Mouse (Mus musculus) stomach, embryonic 14.5 days (tissue): ENCODE results near the gene Srcap. TPM values are rescaled to one million over a fixed set of nuclear protein-coding genes. Genes with fewer than 3 reads are reported as not detected.
"Not testable (repeated sequence)": the region's sequence is repeated elsewhere in the genome, so short reads cannot be mapped to it uniquely, and the experiment has no call there.

ENCODE experiments used
- ATAC-seq: fragments of 200-750 bp; cut with Nextera tagmentation; 2 replicates; pipeline ENCODE4 v1.8.0; 2017; ENCODE audit warnings: low read depth, moderate TSS enrichment; ENCODE audit not compliant: insufficient number of reproducible peaks, insufficient read depth, low FRiP score
- H3K27ac ChIP-seq: fragments of 300-500 bp; sonication (generic); 2 replicates; pipeline ENCODE4 v1.5.1; 2014; ENCODE audit warnings: mild to moderate bottlenecking, low read length, moderate library complexity, mixed read lengths
- H3K27me3 ChIP-seq: fragments of 300-500 bp; sonication (generic); 2 replicates; pipeline ENCODE4 v1.6.1; 2014; ENCODE audit warnings: low read length, control low read depth, mixed read lengths; ENCODE audit not compliant: control insufficient read depth, insufficient read depth
- H3K36me3 ChIP-seq: fragments of 300-500 bp; sonication (generic); 2 replicates; pipeline ENCODE4 v1.6.1; 2014; ENCODE audit warnings: mild to moderate bottlenecking, control low read depth, low read length, moderate library complexity, mixed read lengths; ENCODE audit not compliant: control insufficient read depth, insufficient read depth
- H3K4me1 ChIP-seq: fragments of 300-500 bp; sonication (generic); 2 replicates; pipeline ENCODE4 v1.6.1; 2014; ENCODE audit warnings: low read length, control low read depth, mixed read lengths; ENCODE audit not compliant: control insufficient read depth, insufficient read depth
- H3K4me2 ChIP-seq: fragments of 300-500 bp; sonication (generic); replicated peaks from 2 replicates; pipeline ENCODE4 v1.6.1; 2014; ENCODE audit warnings: low read depth, low read length, control low read depth
- H3K4me3 ChIP-seq: fragments of 300-500 bp; sonication (generic); 2 replicates; pipeline ENCODE4 v1.5.1; 2014; ENCODE audit warnings: low read depth, low read length, control low read depth
- H3K9ac ChIP-seq: fragments of 300-500 bp; sonication (generic); replicated peaks from 2 replicates; pipeline ENCODE4 v1.6.1; 2014; ENCODE audit warnings: low read depth, mild to moderate bottlenecking, control low read depth, low read length, moderate library complexity, mixed read lengths
- H3K9me3 ChIP-seq: fragments of 300-500 bp; sonication (generic); 2 replicates; pipeline ENCODE4 v1.6.1; 2016; ENCODE audit warnings: low read depth, low read length, control low read depth; ENCODE audit not compliant: control insufficient read depth
- WGBS: fragments of 180-500 bp; shearing (Covaris S2); extraction: QIAGEN DNeasy Blood & Tissue Kit; methylation state at CpG from one replicate; pipeline ENCODE4 v1.1.7; 2014; 5-methylcytosine and 5-hydroxymethylcytosine counted together
- polyA plus RNA-seq: library from polyadenylated mRNA; unstranded; fragments of >200 nt; fragmentation: Nextera tagmentation; extraction: Ambion mirVana; gene quantifications from 2 replicates; pipeline ENCODE4 v1.2.1, GENCODE M21; 2014

The Srcap gene
- polyA plus RNA-seq, 1 experiment from 2014 or later: 65.2 TPM

DNA sequence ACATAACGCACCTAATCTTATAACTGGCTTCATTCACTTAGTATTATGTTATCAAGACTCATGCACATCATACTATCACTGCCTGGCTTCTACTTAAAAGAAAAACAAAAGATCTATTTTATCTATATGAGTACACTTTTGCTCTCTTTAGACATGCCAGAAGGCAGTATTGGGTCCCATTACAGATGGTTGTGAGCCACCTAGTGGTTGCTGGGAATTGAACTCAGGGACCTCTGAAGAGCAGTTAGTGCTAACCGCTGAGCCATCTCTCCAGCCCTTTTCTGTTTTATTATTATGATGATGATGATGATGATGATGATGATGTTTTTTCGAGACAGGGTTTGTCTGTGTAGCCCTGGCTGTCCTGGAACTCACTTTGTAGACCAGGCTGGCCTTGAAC lies 13.4 kb upstream of the Srcap start:
- Histone ChIP-seq H3K27me3 (no peaks in the 10 kb centered on the region), H3K36me3 (no peaks in the 10 kb centered on the region), H3K9me3 (no peaks in the 10 kb centered on the region), H3K27ac (no peak overlapping the region), H3K4me1 (no peaks in the 10 kb centered on the region), H3K4me3 (no peak overlapping the region), H3K4me2 (no peak overlapping the region), H3K9ac (no peak overlapping the region)
- 48% methylated on average over 3 of the region's 3 CpGs for WGBS
- no peak for ATAC-seq

DNA sequence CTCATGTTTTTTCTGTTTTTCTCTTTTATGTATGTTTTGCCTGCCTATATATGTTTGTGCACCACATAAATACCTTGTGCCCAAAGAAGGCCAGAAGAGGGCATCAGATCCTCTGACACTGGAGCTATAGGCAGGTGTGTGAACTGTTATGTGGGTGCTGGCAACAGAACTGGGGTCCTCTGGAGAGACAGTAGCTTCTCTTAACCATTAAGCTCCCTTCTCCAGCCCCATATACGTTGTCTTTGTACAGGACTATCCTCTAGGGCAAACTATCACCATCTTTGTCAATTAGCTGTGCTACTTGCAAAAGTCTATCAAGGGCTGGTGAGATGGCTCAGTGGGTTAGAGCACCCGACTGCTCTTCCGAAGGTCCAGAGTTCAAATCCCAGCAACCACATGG lies 3.5 kb upstream of the Srcap start:
- Histone ChIP-seq H3K9ac (no peak overlapping the region), H3K27ac (no peak overlapping the region), H3K4me2 (no peak overlapping the region), H3K4me3 (no peak overlapping the region), H3K27me3 (no peaks in the 10 kb centered on the region), H3K4me1 (no peaks in the 10 kb centered on the region), H3K36me3 (no peaks in the 10 kb centered on the region), H3K9me3 (no peaks in the 10 kb centered on the region)
- 94% methylated on average over 3 of the region's 3 CpGs for WGBS
- no peak for ATAC-seq

DNA sequence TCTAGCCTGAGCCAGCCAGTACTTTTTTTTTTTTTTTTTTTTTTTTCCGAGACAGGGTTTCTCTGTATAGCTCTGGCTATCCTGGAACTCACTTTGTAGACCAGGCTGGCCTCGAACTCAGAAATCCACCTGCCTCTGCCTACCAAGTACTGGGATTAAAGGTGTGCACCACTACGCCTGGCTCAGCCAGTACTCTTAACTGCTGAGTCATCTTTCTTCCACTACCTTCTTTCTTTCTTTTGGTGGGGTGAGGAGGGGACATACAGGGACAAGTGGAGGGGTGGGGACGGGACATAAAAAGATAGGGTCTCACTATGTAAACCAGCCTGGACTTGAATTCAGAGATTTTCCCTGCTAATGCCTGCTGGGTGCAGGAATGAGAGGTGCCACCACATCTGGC lies 2.0 kb upstream of the Srcap start:
- not testable (repeated sequence) for H3K36me3 ChIP-seq, H3K9me3 ChIP-seq, H3K27ac ChIP-seq, ATAC-seq, H3K9ac ChIP-seq, H3K4me2 ChIP-seq, H3K4me3 ChIP-seq, H3K27me3 ChIP-seq, H3K4me1 ChIP-seq
- 97% methylated on average over 3 of the region's 4 CpGs for WGBS

DNA sequence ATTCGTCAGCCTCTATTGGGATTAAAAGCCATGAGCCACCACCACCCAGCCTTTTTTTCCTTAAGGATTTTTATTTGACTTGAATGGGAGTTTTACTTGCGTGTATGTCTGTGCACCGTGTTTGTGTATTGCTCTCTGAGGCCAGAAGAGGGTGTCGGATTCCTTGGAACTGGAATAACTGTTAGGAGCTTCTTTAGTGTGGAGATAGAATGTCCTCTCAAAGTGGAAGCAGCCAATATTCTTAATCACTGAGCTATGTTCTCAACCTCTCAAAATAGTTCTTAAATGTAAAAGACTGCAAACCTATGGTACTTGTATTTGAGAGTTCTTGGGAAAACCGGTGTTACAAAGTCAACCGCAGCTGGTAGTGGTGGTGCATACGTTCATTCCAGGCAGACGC lies 542 bp upstream of the Srcap start:
- WGBS: 26% methylated on average over 8 of the region's 8 CpGs
- H3K27me3 ChIP-seq: no peaks in the 10 kb centered on the region
- no peaks in the 10 kb centered on the region for H3K9me3 ChIP-seq
- H3K4me3 ChIP-seq: peak overlapping the region; percentile 71
- peaks cover 6% of the 10 kb centered on the region; the same call in 1 of the 2 replicates for H3K4me1 ChIP-seq
- H3K4me2 ChIP-seq: peak overlapping the region; percentile 50
- 0 out of 2 replicates have a peak overlapping the region, but pooled peaks have one; percentile 81 for H3K9ac ChIP-seq
- peak overlapping the region; percentile 97 for H3K27ac ChIP-seq
- peaks cover 9% of the 10 kb centered on the region for H3K36me3 ChIP-seq
- no peak for ATAC-seq

GRCm38 (mm10) chr7:127512231-127513015 lies 640 bp downstream of the Srcap start:
- peak overlapping the region; percentile 71 for H3K4me3 ChIP-seq
- H3K9me3 ChIP-seq: no peaks in the 10 kb centered on the region
- H3K4me1 ChIP-seq: peaks cover 6% of the 10 kb centered on the region; the same call in 1 of the 2 replicates
- ATAC-seq: peak; percentile 84
- peaks cover 20% of the 10 kb centered on the region for H3K36me3 ChIP-seq
- peak overlapping the region; percentile 97 for H3K27ac ChIP-seq
- H3K4me2 ChIP-seq: peak overlapping the region; percentile 52
- H3K27me3 ChIP-seq: no peaks in the 10 kb centered on the region
- peak overlapping the region; percentile 81 for H3K9ac ChIP-seq
- under 1% methylated on average over 79 of the region's 93 CpGs for WGBS

GRCm38 (mm10) chr7:127513016-127513390 lies 1.2 kb downstream of the Srcap start:
- WGBS: 32% methylated on average over 8 of the region's 8 CpGs
- Histone ChIP-seq H3K4me3 (peak overlapping the region; percentile 71), H3K4me2 (peak overlapping the region; percentile 52), H3K9ac (peak overlapping the region; percentile 81; the same call in 1 of the 2 replicates), H3K27ac (peak overlapping the region; percentile 97), H3K36me3 (peaks cover 25% of the 10 kb centered on the region), H3K9me3 (no peaks in the 10 kb centered on the region), H3K4me1 (peaks cover 6% of the 10 kb centered on the region; the same call in 1 of the 2 replicates), H3K27me3 (no peaks in the 10 kb centered on the region)
- ATAC-seq: no peak

GRCm38 (mm10) chr7:127513781-127514180 lies 2.0 kb downstream of the Srcap start:
- Histone ChIP-seq H3K27me3 (no peaks in the 10 kb centered on the region), H3K27ac (0 out of 2 replicates have a peak overlapping the region, but pooled peaks have one; percentile 29), H3K4me1 (peaks cover 6% of the 10 kb centered on the region; the same call in 1 of the 2 replicates), H3K4me2 (peak overlapping the region; percentile 52), H3K4me3 (peak overlapping the region; percentile 71; the same call in 1 of the 2 replicates), H3K36me3 (peaks cover 30% of the 10 kb centered on the region), H3K9me3 (no peaks in the 10 kb centered on the region), H3K9ac (no peak overlapping the region; the same call in 1 of the 2 replicates)
- ATAC-seq: no peak
- 70% methylated on average over 3 of the region's 3 CpGs for WGBS

- H3K4me3 ChIP-seq: no peak overlapping the region
- no peaks in the 10 kb centered on the region for H3K9me3 ChIP-seq
- 93% methylated on average over 7 of the region's 7 CpGs for WGBS
- H3K27ac ChIP-seq: no peak overlapping the region
- H3K27me3 ChIP-seq: no peaks in the 10 kb centered on the region
- H3K9ac ChIP-seq: no peak overlapping the region
- no peak overlapping the region for H3K4me2 ChIP-seq
- no peak for ATAC-seq
- H3K4me1 ChIP-seq: peaks cover 6% of the 10 kb centered on the region; the same call in 1 of the 2 replicates
- H3K36me3 ChIP-seq: peaks cover 46% of the 10 kb centered on the region
Measured at GRCm38 (mm10) chr7:127515846-127516245, 4.1 kb downstream of the Srcap start.
